Mouse (Mus musculus) MEL (cell line): ENCODE data around the gene Tssk6. TPM values are rescaled to one million over a fixed set of nuclear protein-coding genes. Genes with fewer than 3 reads are reported as not detected.

Source experiments
- DNase-seq: peaks from one replicate; pipeline ENCODE4 v3.0.0; 2011; ENCODE audit warnings: low read depth, low spot score
- H3K27ac ChIP-seq: 2 replicates; pipeline ENCODE4 v1.5.1; 2012; ENCODE audit warnings: low read depth, mild to moderate bottlenecking, control low read depth, low read length, moderate library complexity; ENCODE audit not compliant: control insufficient read depth
- H3K27me3 ChIP-seq, 2 experiments: fragments of 150-350 bp in 1 of 2; sonication (generic) in 1 of 2; 2 replicates each; pipeline ENCODE4 v1.6.1; 2012; ENCODE audit warnings: low read length in 2 of 2, mild to moderate bottlenecking in 2 of 2, improper control_type of control experiment in 1 of 2, moderate library complexity in 1 of 2; ENCODE audit not compliant: insufficient read depth in 2 of 2, control insufficient read depth in 1 of 2
- H3K36me3 ChIP-seq, 2 experiments: 2 replicates each; pipeline ENCODE4 v1.6.1; 2012 to 2014; ENCODE audit warnings: low read length in 2 of 2, improper control_type of control experiment in 1 of 2, inconsistent platforms in 1 of 2, mild to moderate bottlenecking in 1 of 2; ENCODE audit not compliant: insufficient read depth in 2 of 2, control insufficient read depth in 1 of 2
- H3K4me1 ChIP-seq, 2 experiments: fragments of 150-350 bp in 1 of 2; sonication (generic) in 1 of 2; 2 replicates each; pipeline ENCODE4 v1.6.1; 2012; ENCODE audit warnings: low read length in 2 of 2, improper control_type of control experiment in 1 of 2, mild to moderate bottlenecking in 1 of 2; ENCODE audit not compliant: insufficient read depth in 2 of 2, control insufficient read depth in 1 of 2
- H3K4me3 ChIP-seq, 2 experiments: fragments of 150-350 bp in 1 of 2; sonication (generic) in 1 of 2; 2 replicates each; pipeline ENCODE4 v1.5.1; 2012; ENCODE audit warnings: low read depth in 2 of 2, low read length in 2 of 2, mild to moderate bottlenecking in 2 of 2, moderate library complexity in 2 of 2, control low read depth in 1 of 2, improper control_type of control experiment in 1 of 2; ENCODE audit not compliant: control insufficient read depth in 1 of 2, insufficient read depth in 1 of 2
- H3K79me2 ChIP-seq: 2 replicates; pipeline ENCODE4 v1.6.1; 2012; ENCODE audit warnings: mild to moderate bottlenecking, low read length, moderate library complexity; ENCODE audit not compliant: control insufficient read depth, poor library complexity, insufficient read depth
- H3K9ac ChIP-seq: 2 replicates; pipeline ENCODE4 v1.6.1; 2012; ENCODE audit warnings: low read depth, mild to moderate bottlenecking, control low read depth, low read length, moderate library complexity; ENCODE audit not compliant: control insufficient read depth, poor library complexity, severe bottlenecking
- H3K9me3 ChIP-seq: fragments of 150-350 bp; sonication (generic); replicated peaks from 2 replicates; pipeline ENCODE4 v1.6.1; 2012; ENCODE audit warnings: mild to moderate bottlenecking, low read length, improper control_type of control experiment, moderate library complexity; ENCODE audit not compliant: insufficient read depth
- CHD1 ChIP-seq: IDR thresholded peaks from 2 replicates; pipeline ENCODE4 v1.6.1; 2012; ENCODE audit warnings: low read depth, mild to moderate bottlenecking, inconsistent platforms, low read length, improper control_type of control experiment
- CTCF ChIP-seq, 3 experiments: IDR thresholded peaks in 2 of 3; conservative IDR thresholded peaks in 1 of 3; 2 replicates each; pipeline ENCODE4 v1.5.1; 2011 to 2012; ENCODE audit warnings: low read length in 3 of 3, low read depth in 2 of 3, mild to moderate bottlenecking in 2 of 3, improper control_type of control experiment in 1 of 3, inconsistent platforms in 1 of 3, mixed read lengths in 1 of 3, moderate library complexity in 1 of 3; ENCODE audit not compliant: control insufficient read depth in 1 of 3, insufficient read depth in 1 of 3, poor library complexity in 1 of 3, severe bottlenecking in 1 of 3
- JUND ChIP-seq: IDR thresholded peaks from 2 replicates; pipeline ENCODE4 v1.6.1; 2011; ENCODE audit warnings: low read depth, mild to moderate bottlenecking, improper control_type of control experiment, low read length
- KAT2A ChIP-seq: conservative IDR thresholded peaks from 2 replicates; pipeline ENCODE4 v1.6.1; 2012; ENCODE audit warnings: low read depth, low read length, improper control_type of control experiment, inconsistent platforms
- MEF2A ChIP-seq: IDR thresholded peaks from 2 replicates; pipeline ENCODE4 v1.6.1; 2014; ENCODE audit warnings: low read depth, mild to moderate bottlenecking, inconsistent platforms, low read length, improper control_type of control experiment; ENCODE audit not compliant: poor library complexity, insufficient replicate concordance, severe bottlenecking; ENCODE audit errors: extremely low read depth
- MYB ChIP-seq: IDR thresholded peaks from 2 replicates; pipeline ENCODE4 v1.6.1; 2011; ENCODE audit warnings: mild to moderate bottlenecking, low read depth, low read length, improper control_type of control experiment
- MYC ChIP-seq: IDR thresholded peaks from 2 replicates; pipeline ENCODE4 v1.6.1; 2011; ENCODE audit warnings: low read depth, mild to moderate bottlenecking, low read length, improper control_type of control experiment, moderate library complexity
- POLR2A ChIP-seq, 2 experiments: IDR thresholded peaks; 2 replicates each; pipeline ENCODE4 v1.6.1; 2011 to 2012; ENCODE audit warnings: low read length in 2 of 2, mild to moderate bottlenecking in 2 of 2, control low read depth in 1 of 2, improper control_type of control experiment in 1 of 2, low read depth in 1 of 2, moderate library complexity in 1 of 2; ENCODE audit not compliant: control insufficient read depth in 1 of 2, insufficient read depth in 1 of 2, poor library complexity in 1 of 2
- POLR2AphosphoS5 ChIP-seq: IDR thresholded peaks from 2 replicates; pipeline ENCODE4 v1.6.1; 2012; ENCODE audit warnings: low read depth, borderline replicate concordance, mild to moderate bottlenecking, inconsistent platforms, low read length, moderate library complexity, mixed read lengths
- RAD21 ChIP-seq: IDR thresholded peaks from 2 replicates; pipeline ENCODE4 v1.6.1; 2011; ENCODE audit warnings: mild to moderate bottlenecking, low read depth, low read length, improper control_type of control experiment
- RCOR1 ChIP-seq: IDR thresholded peaks from 2 replicates; pipeline ENCODE4 v1.6.1; 2012; ENCODE audit warnings: low read depth, mild to moderate bottlenecking, inconsistent platforms, low read length, improper control_type of control experiment
- SMC3 ChIP-seq: IDR thresholded peaks from 2 replicates; pipeline ENCODE4 v1.6.1; 2011; ENCODE audit warnings: low read depth, low read length, improper control_type of control experiment
- TBP ChIP-seq: IDR thresholded peaks from 2 replicates; pipeline ENCODE4 v1.8.0; 2011; ENCODE audit warnings: low read depth, low read length, improper control_type of control experiment
- TCF12 ChIP-seq: IDR thresholded peaks from 2 replicates; pipeline ENCODE4 v1.6.1; 2014; ENCODE audit warnings: low read depth, mild to moderate bottlenecking, inconsistent platforms, low read length, improper control_type of control experiment, moderate library complexity
- USF1 ChIP-seq: IDR thresholded peaks from 2 replicates; pipeline ENCODE4 v1.6.1; 2014; ENCODE audit warnings: low read depth, mild to moderate bottlenecking, inconsistent platforms, low read length, improper control_type of control experiment, moderate library complexity
- USF2 ChIP-seq, 2 experiments: IDR thresholded peaks; 2 replicates each; pipeline ENCODE4 v1.6.1; 2011 to 2012; ENCODE audit warnings: improper control_type of control experiment in 2 of 2, low read length in 2 of 2, borderline replicate concordance in 1 of 2, inconsistent platforms in 1 of 2, low read depth in 1 of 2, mild to moderate bottlenecking in 1 of 2; ENCODE audit not compliant: insufficient read depth in 1 of 2
- polyA plus RNA-seq, 2 experiments: library from polyadenylated mRNA; stranded (reverse) in 1 of 2; unstranded in 1 of 2; fragments of >175 nt in 1 of 2; fragments of >200 nt in 1 of 2; gene quantifications; 2 replicates each; pipeline versions ENCODE4 v1.2.1 to v1.2.4; 2012; ENCODE audit warnings: low replicate concordance in 2 of 2, low read depth in 1 of 2; ENCODE audit not compliant: insufficient read length in 2 of 2, insufficient read depth in 1 of 2, missing spikeins in 1 of 2
- total RNA-seq: library from RNA; depleted of rRNA; stranded (reverse); fragments of 300-350 nt; gene quantifications from 2 replicates; pipeline ENCODE4 v1.2.3, GENCODE M21; 2012; rRNA removed

Tssk6 gene
- total RNA-seq (2.1 and 3.4 TPM in 2 replicates), polyA plus RNA-seq (1 to 10 TPM in 1 of 2 experiments, not detected in 1; 3.8 TPM)

- peak within 1 kb of the TSS; percentile 91 for H3K27ac ChIP-seq
- no peaks in the 10 kb centered on the region for H3K27me3 ChIP-seq
- peaks cover 0 to 19% of the 10 kb centered on the region in 2 experiments; a peak in 3 of 4 replicates for H3K4me1 ChIP-seq
- H3K36me3 ChIP-seq = peaks cover 0 to 18% of the 10 kb centered on the region in 2 experiments; a peak in 2 of 4 replicates
- H3K9me3 ChIP-seq = no peaks in the 10 kb centered on the region
- peak within 1 kb of the TSS; percentile 89 for H3K9ac ChIP-seq
- peak; percentile 70 for DNase-seq
- TF ChIP-seq JUND (no peak), USF2 (IDR thresholded peaks at IDR 0.05; ENCODE audit: borderline replicate concordance in 1 of 2, insufficient read depth in 1 of 2, low read depth in 1 of 2, low read length in 2 of 2) (no peak), MYC (peak; percentile 24), USF1 (no peak), TBP (no peak), MEF2A (no peak), RCOR1 (no peak), TCF12 (no peak), MYB (no peak), CHD1 (peak; percentile 81; the same call in 1 of the 2 replicates), POLR2AphosphoS5 (no peak), KAT2A (no peak), POLR2A (IDR thresholded peaks at IDR 0.05; ENCODE audit: control insufficient read depth in 1 of 2, insufficient read depth in 1 of 2, low read depth in 1 of 2, low read length in 2 of 2, poor library complexity in 1 of 2) (peak in 1 of 2 experiments; percentile 13; a peak in 1 of 4 replicates)
- peaks cover 42% of the 10 kb centered on the region for H3K79me2 ChIP-seq
- H3K4me3 ChIP-seq = peak within 1 kb of the TSS; percentile 77 to 88
Measured at GRCm38 (mm10) chr8:69902163-69903062, at the start of gene Tssk6, which contains the start of the genes Ndufa13 and Yjefn3. TSS of gene Tssk6 (plus strand) at chr8:69902184. TSS of gene Ndufa13 (minus strand) at chr8:69902558. TSS of gene Yjefn3 (minus strand) at chr8:69902712.

- no peak overlapping the region for H3K4me3 ChIP-seq
- no peak for DNase-seq
- peak; percentile 26 for TF ChIP-seq SMC3
- TF ChIP-seq RAD21 = peak; percentile 31
- peak; percentile 23 to 43 (median 42); a peak in 4 of 6 replicates for TF ChIP-seq CTCF (IDR thresholded peaks at IDR 0.05 in 2 of 3, conservative IDR thresholded peaks at IDR 0.05 in 1 of 3; ENCODE audit: control insufficient read depth in 1 of 3, insufficient read depth in 1 of 3, low read depth in 2 of 3, low read length in 3 of 3, poor library complexity in 1 of 3, severe bottlenecking in 1 of 3)
- TF ChIP-seq KAT2A = no peak
- peaks cover 0 to 9% of the 10 kb centered on the region in 2 experiments; a peak in 2 of 4 replicates for H3K4me1 ChIP-seq
- H3K79me2 ChIP-seq = no peaks in the 10 kb centered on the region
- peaks cover 0 to 6% of the 10 kb centered on the region in 2 experiments; a peak in 2 of 4 replicates for H3K36me3 ChIP-seq
- H3K9ac ChIP-seq = no peak overlapping the region
- no peaks in the 10 kb centered on the region for H3K9me3 ChIP-seq
- H3K27me3 ChIP-seq = no peaks in the 10 kb centered on the region
- no peak overlapping the region for H3K27ac ChIP-seq
Measured at GRCm38 (mm10) chr8:69853869-69854268, 48.1 kb upstream of the Tssk6 start.
